ENCODE assay signal across 14 mouse cellular contexts in the genomic region with DNA sequence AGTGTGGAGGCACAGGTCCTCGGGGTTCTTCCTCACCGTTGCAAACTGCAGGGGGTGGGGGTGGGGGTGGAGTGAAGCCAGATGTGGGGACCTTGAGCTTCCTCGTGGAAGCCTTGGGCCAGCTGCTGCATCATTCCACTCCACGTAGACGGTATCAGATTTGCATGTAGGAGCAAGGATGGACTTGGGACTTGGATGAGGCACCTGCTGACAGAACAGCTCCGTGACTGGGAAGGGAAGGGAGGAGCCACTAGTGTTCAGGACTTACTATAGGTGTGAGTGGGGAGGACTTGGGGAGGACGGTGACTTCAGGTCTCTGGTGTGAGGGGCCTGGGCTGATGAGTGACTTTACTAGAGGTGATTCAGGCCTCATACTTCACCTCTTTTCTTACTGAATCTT. TPM values are rescaled to one million over a fixed set of nuclear protein-coding genes. Genes with fewer than 3 reads are reported as not detected.
DNase-seq lines count a peak whose midpoint lies in the region; ATAC-seq lines count a peak whose summit lies in the region.
"Had no signal": no experiment of that assay in that cellular context is flagged by ENCODE, and none has a peak within 500 bp of the region (broad histone marks: within the 10 kb centered on the region; RNA-seq: fewer than 3 reads in every experiment).

No protein-coding gene starts in this region.

- H3K27me3 ChIP-seq in liver, embryonic 11.5 days (replicated peaks; ENCODE audit: control insufficient read depth, insufficient read depth, low read length), result no peaks in the 10 kb centered on the region
- peaks cover 34% of the 10 kb centered on the region for H3K27me3 ChIP-seq in liver, embryonic 12.5 days (replicated peaks)
- no peaks in the 10 kb centered on the region for H3K27me3 ChIP-seq in embryonic facial prominence, embryonic 15.5 days
- H3K27me3 ChIP-seq in stomach, embryonic 15.5 days (replicated peaks), result no peaks in the 10 kb centered on the region

- no peak overlapping the region for H3K4me3 ChIP-seq in liver, embryonic 11.5 days (ENCODE audit: low read depth, low read length)
- no peak overlapping the region for H3K4me3 ChIP-seq in liver, embryonic 12.5 days
- no peak overlapping the region for H3K4me3 ChIP-seq in embryonic facial prominence, embryonic 15.5 days (replicated peaks)
- H3K4me3 ChIP-seq in stomach, embryonic 15.5 days (replicated peaks), result no peak overlapping the region
- H3K4me3 ChIP-seq: left cerebral cortex, adult 2 months; midbrain, embryonic 12.5 days; neural tube, embryonic 12.5 days had no signal

- intact Hi-C loops in heart, postnatal 14 days (cut with DNase I), result no loop called here
- intact Hi-C loops in left cerebral cortex, postnatal 4 days (cut with DNase I), result no loop called here

- ATAC-seq in liver, embryonic 11.5 days (replicated peaks; ENCODE audit: low FRiP score), result no peak
- ATAC-seq in liver, embryonic 12.5 days, result no peak
- no peak for ATAC-seq in embryonic facial prominence, embryonic 15.5 days (ENCODE audit: insufficient number of reproducible peaks, low FRiP score, low TSS enrichment, low read depth)
- no peak for ATAC-seq in stomach, embryonic 15.5 days (ENCODE audit: insufficient read depth, low FRiP score, low read depth)
- ATAC-seq: liver, postnatal 0 days had no signal

- peak; percentile 87 for DNase-seq in heart, adult 11 months
- no peak for DNase-seq in heart, postnatal 14 days
- DNase-seq in liver, embryonic 11.5 days (ENCODE audit: low spot score), result no peak
- no peak for DNase-seq in retina, embryonic 14.5 days (ENCODE audit: low spot score)
- DNase-seq in left cerebral cortex, postnatal 4 days, result no peak
- DNase-seq: adrenal gland, adult 2 months; kidney, postnatal 4 days; liver, postnatal 0 days had no signal

- peak overlapping the region; percentile 69 for H3K27ac ChIP-seq in liver, embryonic 11.5 days (ENCODE audit: low read depth, low read length)
- no peak overlapping the region for H3K27ac ChIP-seq in liver, embryonic 12.5 days
- peak overlapping the region; percentile 87 for H3K27ac ChIP-seq in embryonic facial prominence, embryonic 15.5 days (replicated peaks)
- H3K27ac ChIP-seq in stomach, embryonic 15.5 days, result peak overlapping the region; percentile 88
- H3K27ac ChIP-seq: left cerebral cortex, adult 2 months; midbrain, embryonic 12.5 days; neural tube, embryonic 12.5 days had no signal

- H3K4me1 ChIP-seq in liver, embryonic 11.5 days (replicated peaks; ENCODE audit: control insufficient read depth, insufficient read depth, low read length), result peaks cover 16% of the 10 kb centered on the region
- H3K4me1 ChIP-seq in liver, embryonic 12.5 days, result peaks cover 30% of the 10 kb centered on the region
- peaks cover 46% of the 10 kb centered on the region for H3K4me1 ChIP-seq in embryonic facial prominence, embryonic 15.5 days
- H3K4me1 ChIP-seq in stomach, embryonic 15.5 days, result peaks cover 36% of the 10 kb centered on the region

- H3K4me2 ChIP-seq in liver, embryonic 11.5 days, result no peak overlapping the region
- H3K4me2 ChIP-seq in liver, embryonic 12.5 days, result no peak overlapping the region
- no peak overlapping the region for H3K4me2 ChIP-seq in embryonic facial prominence, embryonic 15.5 days (replicated peaks)
- 0 out of 2 replicates have a peak overlapping the region, but pooled peaks have one; percentile 22 for H3K4me2 ChIP-seq in stomach, embryonic 15.5 days

- no peaks in the 10 kb centered on the region for H3K36me3 ChIP-seq in liver, embryonic 11.5 days (ENCODE audit: control insufficient read depth, insufficient read depth, low read length)
- no peaks in the 10 kb centered on the region for H3K36me3 ChIP-seq in liver, embryonic 12.5 days
- H3K36me3 ChIP-seq in embryonic facial prominence, embryonic 15.5 days, result no peaks in the 10 kb centered on the region
- H3K36me3 ChIP-seq in stomach, embryonic 15.5 days, result no peaks in the 10 kb centered on the region
- H3K36me3 ChIP-seq: midbrain, embryonic 12.5 days; neural tube, embryonic 12.5 days had no signal

- 41% methylated on average over 7 of the region's 7 CpGs for WGBS in liver, embryonic 11.5 days
- 45% methylated on average over 7 of the region's 7 CpGs for WGBS in liver, embryonic 12.5 days (ENCODE audit: insufficient replicate concordance)
- 18% methylated on average over 7 of the region's 7 CpGs for WGBS in embryonic facial prominence, embryonic 15.5 days
- 22% methylated on average over 7 of the region's 7 CpGs for WGBS in stomach, embryonic 15.5 days

- H3K9ac ChIP-seq in liver, embryonic 11.5 days (ENCODE audit: low read depth, low read length), result no peak overlapping the region
- H3K9ac ChIP-seq in liver, embryonic 12.5 days, result no peak overlapping the region
- no peak overlapping the region for H3K9ac ChIP-seq in embryonic facial prominence, embryonic 15.5 days
- H3K9ac ChIP-seq in stomach, embryonic 15.5 days, result no peak overlapping the region
- H3K9ac ChIP-seq: liver, postnatal 0 days; midbrain, embryonic 12.5 days; neural tube, embryonic 12.5 days had no signal

- no peaks in the 10 kb centered on the region for H3K9me3 ChIP-seq in liver, embryonic 11.5 days (ENCODE audit: control insufficient read depth, low read length)
- no peaks in the 10 kb centered on the region for H3K9me3 ChIP-seq in liver, embryonic 12.5 days (replicated peaks)
- H3K9me3 ChIP-seq in embryonic facial prominence, embryonic 15.5 days (replicated peaks), result no peaks in the 10 kb centered on the region
- no peaks in the 10 kb centered on the region for H3K9me3 ChIP-seq in stomach, embryonic 15.5 days
- H3K9me3 ChIP-seq: midbrain, embryonic 12.5 days; neural tube, embryonic 12.5 days had no signal

RNA-seq across cellular contexts. Expression of gene Ctdsp2, which starts 5.5 kb away (rescaled TPM):
- total RNA-seq in heart, postnatal 14 days (2021), result 100 to 1,000 TPM; 104 to 122 TPM
- 37.4 and 42.2 TPM in 2 replicates for polyA plus RNA-seq in liver, embryonic 11.5 days (2014; fragmentation: Nextera tagmentation; extraction: Ambion mirVana)
- 22.2 and 24.0 TPM in 2 replicates for polyA plus RNA-seq in liver, embryonic 12.5 days (2016; fragmentation: Nextera tagmentation; extraction: Ambion mirVana)
- 92.5 and 93.9 TPM in 2 replicates for polyA plus RNA-seq in embryonic facial prominence, embryonic 15.5 days (2015; fragmentation: Nextera tagmentation; extraction: Ambion mirVana)
- polyA plus RNA-seq in stomach, embryonic 15.5 days (2015; fragmentation: Nextera tagmentation; extraction: Ambion mirVana), result 57.0 and 63.2 TPM in 2 replicates
- 10 to 100 TPM; 57.6 to 61.4 TPM for total RNA-seq in left cerebral cortex, postnatal 4 days (2021)

RNA-seq across cellular contexts. Expression of gene Avil, which starts 27.5 kb away (rescaled TPM):
- under 1 TPM; 0.19 to 0.56 TPM for total RNA-seq in heart, postnatal 14 days (2021)
- polyA plus RNA-seq in liver, embryonic 11.5 days (2014; fragmentation: Nextera tagmentation; extraction: Ambion mirVana), result 0.10 and 0.13 TPM in 2 replicates
- 0.18 and 0.19 TPM in 2 replicates for polyA plus RNA-seq in liver, embryonic 12.5 days (2016; fragmentation: Nextera tagmentation; extraction: Ambion mirVana)
- polyA plus RNA-seq in embryonic facial prominence, embryonic 15.5 days (2015; fragmentation: Nextera tagmentation; extraction: Ambion mirVana), result 1.6 and 1.8 TPM in 2 replicates
- polyA plus RNA-seq in stomach, embryonic 15.5 days (2015; fragmentation: Nextera tagmentation; extraction: Ambion mirVana), result 0.52 and 0.60 TPM in 2 replicates
- under 1 TPM; 0.12 to 0.16 TPM for total RNA-seq in left cerebral cortex, postnatal 4 days (2021)
- polyA plus RNA-seq: liver, postnatal 0 days had no signal

RNA-seq across cellular contexts. Expression of gene Tsfm, which starts 57.7 kb away (rescaled TPM):
- total RNA-seq in heart, postnatal 14 days (2021), result 10 to 100 TPM; 49.8 to 60.5 TPM
- polyA plus RNA-seq in liver, embryonic 11.5 days (2014; fragmentation: Nextera tagmentation; extraction: Ambion mirVana), result 110 and 119 TPM in 2 replicates
- polyA plus RNA-seq in liver, embryonic 12.5 days (2016; fragmentation: Nextera tagmentation; extraction: Ambion mirVana), result 72.3 and 75.5 TPM in 2 replicates
- polyA plus RNA-seq in embryonic facial prominence, embryonic 15.5 days (2015; fragmentation: Nextera tagmentation; extraction: Ambion mirVana), result 68.8 and 75.4 TPM in 2 replicates
- 79.9 and 85.2 TPM in 2 replicates for polyA plus RNA-seq in stomach, embryonic 15.5 days (2015; fragmentation: Nextera tagmentation; extraction: Ambion mirVana)
- 10 to 100 TPM; 29.4 to 30.2 TPM for total RNA-seq in left cerebral cortex, postnatal 4 days (2021)
